Mouse (Mus musculus): ENCODE measurements around the gene Rbfox3. TPM values are rescaled to one million over a fixed set of nuclear protein-coding genes. Genes with fewer than 3 reads are reported as not detected.

Gene Rbfox3
- total and polyA plus RNA-seq, 3 experiments = not detected

DNA sequence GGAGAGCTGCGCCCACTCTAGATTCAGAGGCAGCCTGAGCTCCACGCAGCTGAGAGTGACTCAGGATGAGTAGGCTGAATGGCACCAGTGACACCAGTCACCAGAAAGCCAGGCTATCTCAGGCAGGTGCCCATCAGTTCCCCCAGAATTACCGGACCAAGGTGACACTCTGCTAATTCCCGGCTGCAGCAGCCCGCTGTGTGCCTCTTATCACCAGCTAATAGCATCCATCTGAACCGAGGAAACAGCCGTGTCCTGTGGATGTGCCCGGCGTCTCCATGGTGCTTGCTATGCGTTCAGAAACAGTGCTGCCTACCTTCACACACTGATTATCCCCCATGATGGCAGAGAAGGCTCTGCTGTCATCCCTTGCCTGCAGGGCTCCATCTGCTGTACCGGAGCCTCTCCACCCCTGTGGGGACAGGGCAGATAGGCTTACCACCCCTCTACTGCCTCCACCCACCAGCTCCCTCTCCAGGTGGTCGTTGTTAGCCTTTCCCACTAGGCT is 138.3 kb downstream of the Rbfox3 start:
- Histone ChIP-seq H3K9me3 (replicated peaks; ENCODE audit: low read length) (no peaks in the 10 kb centered on the region), H3K27ac (ENCODE audit: insufficient read depth, low read depth) (no peak overlapping the region), H3K4me2 (ENCODE audit: insufficient read depth, low read depth, poor library complexity, severe bottlenecking) (no peak overlapping the region), H3K4me1 (ENCODE audit: control insufficient read depth in 1 of 2, insufficient read depth in 2 of 2) (no peaks in the 10 kb centered on the region), H3K79me2 (replicated peaks; ENCODE audit: control insufficient read depth, extremely low read depth, insufficient read depth, poor library complexity, severe bottlenecking) (no peaks in the 10 kb centered on the region), H3K9ac (ENCODE audit: insufficient read depth, low read depth) (no peak overlapping the region), H3K27me3 (replicated peaks) (peaks cover 81% of the 10 kb centered on the region), H3K36me3 (replicated peaks in 1 of 2; ENCODE audit: control insufficient read depth in 1 of 2, insufficient read depth in 1 of 2, low read length in 1 of 2) (no peaks in the 10 kb centered on the region), H3K4me3 (replicated peaks in 1 of 3; ENCODE audit: low read depth in 2 of 3, low read length in 2 of 3, poor library complexity in 1 of 3) (no peak overlapping the region)
- TF ChIP-seq USF2 (conservative IDR thresholded peaks at IDR 0.05; ENCODE audit: low read depth, low read length) (no peak), KAT2A (IDR thresholded peaks at IDR 0.05; ENCODE audit: insufficient replicate concordance, low read length) (no peak), ELF1 (IDR thresholded peaks at IDR 0.05; ENCODE audit: low read depth, low read length) (no peak), ZNF384 (IDR thresholded peaks at IDR 0.05; ENCODE audit: low read depth, low read length) (no peak), EP300 (IDR thresholded peaks at IDR 0.05; ENCODE audit: low read length) (no peak), CHD2 (IDR thresholded peaks at IDR 0.05; ENCODE audit: low read length) (no peak), ZMIZ1 (IDR thresholded peaks at IDR 0.05; ENCODE audit: low read depth, low read length) (no peak), POLR2AphosphoS2 (IDR thresholded peaks at IDR 0.05; ENCODE audit: low read depth, low read length) (no peak), NRF1 (IDR thresholded peaks at IDR 0.05; ENCODE audit: low read depth, low read length) (no peak), CTCF (conservative IDR thresholded peaks at IDR 0.05 in 1 of 2, IDR thresholded peaks at IDR 0.05 in 1 of 2; ENCODE audit: low read depth in 2 of 2, low read length in 2 of 2) (no peak), MAFK (IDR thresholded peaks at IDR 0.05; ENCODE audit: insufficient replicate concordance, low read length) (no peak), E2F4 (IDR thresholded peaks at IDR 0.05; ENCODE audit: insufficient replicate concordance, low read depth, low read length) (no peak), TCF12 (IDR thresholded peaks at IDR 0.05; ENCODE audit: low read depth, low read length) (no peak), ETS1 (conservative IDR thresholded peaks at IDR 0.05; ENCODE audit: low read depth, low read length) (no peak), POLR2A (IDR thresholded peaks at IDR 0.05; ENCODE audit: low read depth, low read length) (no peak), MEF2A (IDR thresholded peaks at IDR 0.05; ENCODE audit: borderline replicate concordance, low read depth, low read length) (no peak), MAZ (IDR thresholded peaks at IDR 0.05; ENCODE audit: low read depth, low read length) (no peak), MXI1 (IDR thresholded peaks at IDR 0.05; ENCODE audit: low read depth, low read length) (no peak), HCFC1 (IDR thresholded peaks at IDR 0.05; ENCODE audit: low read depth, low read length) (no peak), ZC3H11A (IDR thresholded peaks at IDR 0.05; ENCODE audit: low read depth, low read length) (no peak)
- dilution Hi-C loops (cut with MboI; ENCODE audit: extremely low pct_ligation_motif_present, extremely low pct_unique_long_range_greater_than_20kb, low sequenced_read_pairs) = no loop called here
- in situ Hi-C loops (cut with MboI; ENCODE audit: low pct_ligation_motif_present, low pct_unique_long_range_greater_than_20kb, low sequenced_read_pairs) = no loop called here
- DNase-seq (ENCODE audit: extremely low read depth) = no peak

DNA sequence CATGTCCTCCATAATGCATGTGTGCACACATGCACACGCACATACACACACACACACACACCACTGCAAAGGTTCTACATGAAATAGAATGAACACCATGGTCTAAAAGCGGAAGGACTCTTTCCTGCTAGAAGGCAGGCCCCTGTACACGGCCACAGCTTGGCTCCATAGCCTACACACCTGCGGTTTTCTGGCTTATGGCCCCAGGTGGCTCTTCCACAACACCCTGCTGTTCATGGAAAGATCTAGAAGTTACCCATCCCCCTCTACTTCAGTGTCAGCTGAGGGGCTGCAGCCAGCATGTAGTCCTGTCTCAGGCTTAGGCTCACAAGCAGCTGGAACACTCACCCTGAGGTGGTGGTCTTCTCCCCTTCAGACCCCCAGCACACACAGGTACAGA is 140.0 kb downstream of the Rbfox3 start:
- dilution Hi-C loops (cut with MboI; ENCODE audit: extremely low pct_ligation_motif_present, extremely low pct_unique_long_range_greater_than_20kb, low sequenced_read_pairs) (no loop called here), in situ Hi-C loops (cut with MboI; ENCODE audit: low pct_ligation_motif_present, low pct_unique_long_range_greater_than_20kb, low sequenced_read_pairs) (no loop called here)
- DNase-seq (ENCODE audit: extremely low read depth) = no peak
- TF ChIP-seq MXI1 (IDR thresholded peaks at IDR 0.05; ENCODE audit: low read depth, low read length) = no peak
- Histone ChIP-seq H3K4me1 (ENCODE audit: control insufficient read depth in 1 of 2, insufficient read depth in 2 of 2) (no peaks in the 10 kb centered on the region), H3K4me2 (ENCODE audit: insufficient read depth, low read depth, poor library complexity, severe bottlenecking) (no peak overlapping the region), H3K79me2 (replicated peaks; ENCODE audit: control insufficient read depth, extremely low read depth, insufficient read depth, poor library complexity, severe bottlenecking) (no peaks in the 10 kb centered on the region), H3K27me3 (replicated peaks) (peaks cover 80% of the 10 kb centered on the region), H3K9me3 (replicated peaks; ENCODE audit: low read length) (no peaks in the 10 kb centered on the region), H3K4me3 (replicated peaks in 1 of 3; ENCODE audit: low read depth in 2 of 3, low read length in 2 of 3, poor library complexity in 1 of 3) (no peak overlapping the region), H3K36me3 (replicated peaks in 1 of 2; ENCODE audit: control insufficient read depth in 1 of 2, insufficient read depth in 1 of 2, low read length in 1 of 2) (no peaks in the 10 kb centered on the region), H3K9ac (ENCODE audit: insufficient read depth, low read depth) (no peak overlapping the region), H3K27ac (ENCODE audit: insufficient read depth, low read depth) (no peak overlapping the region)

All from CH12.LX (cell line).